Mouse (Mus musculus): ENCODE measurements around the gene Cdadc1. TPM values are rescaled to one million over a fixed set of nuclear protein-coding genes. Genes with fewer than 3 reads are reported as not detected.

Cdadc1 gene
- polyA plus RNA-seq, 1 experiment, result 17.8 TPM

DNA sequence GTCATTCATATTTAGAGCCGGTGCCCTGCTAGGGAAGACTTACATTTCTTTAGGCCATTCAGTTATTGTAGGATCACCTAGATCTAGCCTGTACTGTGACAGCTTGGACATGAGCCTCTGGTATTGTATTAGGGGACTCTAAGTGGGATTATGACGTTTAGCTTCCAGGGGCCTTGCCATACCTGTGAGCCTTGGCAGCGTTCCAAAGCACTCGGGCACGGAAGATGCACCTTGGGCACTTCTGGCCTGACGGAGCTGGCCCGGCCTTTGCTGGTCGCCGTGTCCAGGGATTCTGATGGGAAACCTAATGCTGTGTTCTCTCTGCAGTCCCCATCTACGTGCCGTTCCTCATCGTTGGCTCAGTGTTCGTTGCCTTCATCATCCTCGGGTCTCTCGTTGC is 31.5 kb upstream of the Cdadc1 start:
- H3K27ac ChIP-seq (ENCODE audit: insufficient read depth, low read length), result no peak overlapping the region
- no peaks in the 10 kb centered on the region for H3K9me3 ChIP-seq (replicated peaks; ENCODE audit: control insufficient read depth, insufficient read depth, low read length, poor library complexity, severe bottlenecking)
- H3K9ac ChIP-seq (ENCODE audit: low read depth, poor library complexity, severe bottlenecking), result no peak overlapping the region
- TF ChIP-seq POLR2A (IDR thresholded peaks at IDR 0.05; ENCODE audit: insufficient read depth, low read length) (no peak), CTCF (IDR thresholded peaks at IDR 0.05; ENCODE audit: low read depth, low read length) (no peak), EP300 (IDR thresholded peaks at IDR 0.05; ENCODE audit: insufficient read depth, low read depth, low read length) (no peak)
- H3K4me3 ChIP-seq (ENCODE audit: low read depth, low read length), result no peak overlapping the region
- no peaks in the 10 kb centered on the region for H3K36me3 ChIP-seq (ENCODE audit: control insufficient read depth, insufficient read depth, low read length, poor library complexity, severe bottlenecking)
- H3K4me1 ChIP-seq (ENCODE audit: control insufficient read depth, insufficient read depth, low read length), result peaks cover 2% of the 10 kb centered on the region
- H3K27me3 ChIP-seq (ENCODE audit: control insufficient read depth, insufficient read depth, low read length, poor library complexity, severe bottlenecking), result no peaks in the 10 kb centered on the region; the same call in 1 of the 2 replicates

DNA sequence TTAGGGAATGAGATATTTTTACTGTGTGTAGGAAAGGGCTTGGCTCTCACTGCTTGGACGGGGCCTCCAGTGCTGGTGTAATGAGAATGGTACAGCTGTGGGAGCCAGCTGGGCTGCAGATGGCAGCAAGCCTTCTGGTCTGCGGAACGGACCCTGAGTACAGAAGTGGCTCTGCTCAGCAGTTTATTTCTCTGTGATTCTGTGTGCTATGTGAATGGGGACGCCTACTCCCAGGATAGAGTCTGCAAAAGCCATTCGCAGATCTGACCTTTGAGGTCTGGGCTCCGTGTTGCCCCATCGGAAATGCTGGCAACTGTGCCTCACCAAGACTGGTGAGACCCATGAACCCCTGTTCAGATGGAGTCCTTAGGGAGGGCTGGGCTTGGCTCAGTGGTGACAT is 30.1 kb upstream of the Cdadc1 start:
- no peak overlapping the region for H3K27ac ChIP-seq (ENCODE audit: insufficient read depth, low read length)

DNA sequence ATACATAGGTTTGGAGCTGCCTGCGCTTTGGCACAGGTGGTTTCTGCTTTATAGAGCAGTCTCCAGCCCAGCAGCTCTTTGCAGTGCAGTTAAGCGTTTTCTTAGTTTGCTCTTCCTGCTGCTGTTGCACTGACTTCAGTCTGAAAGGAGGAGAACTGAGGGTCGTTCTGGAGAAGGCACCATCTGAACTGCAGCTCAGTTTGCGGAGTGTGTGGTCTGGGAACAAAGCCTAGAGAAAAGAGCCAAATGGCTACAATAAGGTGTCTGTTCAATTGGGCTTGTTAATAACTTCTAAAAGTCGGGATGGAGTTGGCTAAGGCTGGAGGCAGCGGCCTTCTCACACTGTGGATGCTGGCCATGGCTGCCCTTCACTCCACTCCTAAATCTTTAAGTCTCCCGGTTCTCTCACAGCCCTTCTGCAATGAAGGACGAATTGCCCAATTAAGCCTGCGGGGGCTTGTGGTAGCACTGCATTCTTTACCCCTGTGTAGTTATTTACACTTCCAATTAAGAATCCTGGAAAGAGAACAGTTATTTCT is 29.5 kb upstream of the Cdadc1 start:
- no peak overlapping the region for H3K9ac ChIP-seq (ENCODE audit: low read depth, poor library complexity, severe bottlenecking)
- no peaks in the 10 kb centered on the region for H3K9me3 ChIP-seq (replicated peaks; ENCODE audit: control insufficient read depth, insufficient read depth, low read length, poor library complexity, severe bottlenecking)
- no peaks in the 10 kb centered on the region for H3K36me3 ChIP-seq (ENCODE audit: control insufficient read depth, insufficient read depth, low read length, poor library complexity, severe bottlenecking)
- no peak for TF ChIP-seq CTCF (IDR thresholded peaks at IDR 0.05; ENCODE audit: low read depth, low read length)
- TF ChIP-seq EP300 (IDR thresholded peaks at IDR 0.05; ENCODE audit: insufficient read depth, low read depth, low read length), result no peak
- no peak for TF ChIP-seq POLR2A (IDR thresholded peaks at IDR 0.05; ENCODE audit: insufficient read depth, low read length)
- no peak overlapping the region for H3K4me3 ChIP-seq (ENCODE audit: low read depth, low read length)
- H3K27ac ChIP-seq (ENCODE audit: insufficient read depth, low read length), result no peak overlapping the region
- H3K27me3 ChIP-seq (ENCODE audit: control insufficient read depth, insufficient read depth, low read length, poor library complexity, severe bottlenecking), result no peaks in the 10 kb centered on the region; the same call in 1 of the 2 replicates
- peaks cover 2% of the 10 kb centered on the region for H3K4me1 ChIP-seq (ENCODE audit: control insufficient read depth, insufficient read depth, low read length)

More for the DNA sequence above, 30.1 kb upstream of the Cdadc1 start:
- no peak overlapping the region for H3K4me3 ChIP-seq (ENCODE audit: low read depth, low read length)
- no peak overlapping the region for H3K9ac ChIP-seq (ENCODE audit: low read depth, poor library complexity, severe bottlenecking)
- H3K9me3 ChIP-seq (replicated peaks; ENCODE audit: control insufficient read depth, insufficient read depth, low read length, poor library complexity, severe bottlenecking), result no peaks in the 10 kb centered on the region
- H3K4me1 ChIP-seq (ENCODE audit: control insufficient read depth, insufficient read depth, low read length), result peaks cover 2% of the 10 kb centered on the region
- no peaks in the 10 kb centered on the region; the same call in 1 of the 2 replicates for H3K27me3 ChIP-seq (ENCODE audit: control insufficient read depth, insufficient read depth, low read length, poor library complexity, severe bottlenecking)
- no peak for TF ChIP-seq EP300 (IDR thresholded peaks at IDR 0.05; ENCODE audit: insufficient read depth, low read depth, low read length)
- TF ChIP-seq CTCF (IDR thresholded peaks at IDR 0.05; ENCODE audit: low read depth, low read length), result no peak
- TF ChIP-seq POLR2A (IDR thresholded peaks at IDR 0.05; ENCODE audit: insufficient read depth, low read length), result no peak
- no peaks in the 10 kb centered on the region for H3K36me3 ChIP-seq (ENCODE audit: control insufficient read depth, insufficient read depth, low read length, poor library complexity, severe bottlenecking)

GRCm38 (mm10) chr14:59626711-59627110 is 29.0 kb upstream of the Cdadc1 start:
- no peaks in the 10 kb centered on the region; the same call in 1 of the 2 replicates for H3K27me3 ChIP-seq (ENCODE audit: control insufficient read depth, insufficient read depth, low read length, poor library complexity, severe bottlenecking)

DNA sequence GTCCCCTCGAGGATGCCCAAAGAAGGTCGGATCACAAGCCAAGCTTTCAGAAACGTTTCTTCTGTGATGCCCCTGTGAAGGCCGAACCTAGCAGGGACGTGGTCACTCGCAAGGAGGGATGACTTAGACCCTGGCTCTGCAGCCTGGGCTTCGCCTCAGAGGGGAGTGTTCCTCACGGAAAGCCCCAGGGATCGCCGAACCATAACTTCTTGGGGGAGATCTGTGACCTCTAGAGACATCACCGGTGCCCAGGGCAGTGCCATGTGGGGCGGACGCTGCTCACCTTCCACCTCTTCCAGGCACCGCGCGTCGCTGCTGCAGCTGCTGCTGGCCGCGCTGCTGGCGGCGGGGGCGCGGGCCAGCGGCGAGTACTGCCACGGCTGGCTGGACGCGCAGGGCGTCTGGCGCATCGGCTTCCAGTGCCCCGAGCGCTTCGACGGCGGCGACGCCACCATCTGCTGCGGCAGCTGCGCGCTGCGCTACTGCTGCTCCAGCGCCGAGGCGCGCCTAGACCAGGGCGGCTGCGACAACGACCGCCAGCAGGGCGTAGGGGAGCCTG is 28.1 kb upstream of the Cdadc1 start:
- Histone ChIP-seq H3K27ac (ENCODE audit: insufficient read depth, low read length) (no peak overlapping the region), H3K27me3 (ENCODE audit: control insufficient read depth, insufficient read depth, low read length, poor library complexity, severe bottlenecking) (no peaks in the 10 kb centered on the region; the same call in 1 of the 2 replicates), H3K9ac (ENCODE audit: low read depth, poor library complexity, severe bottlenecking) (peak overlapping the region; percentile 46), H3K4me3 (ENCODE audit: low read depth, low read length) (peak overlapping the region; percentile 60), H3K4me1 (ENCODE audit: control insufficient read depth, insufficient read depth, low read length) (peaks cover 2% of the 10 kb centered on the region), H3K9me3 (replicated peaks; ENCODE audit: control insufficient read depth, insufficient read depth, low read length, poor library complexity, severe bottlenecking) (no peaks in the 10 kb centered on the region), H3K36me3 (ENCODE audit: control insufficient read depth, insufficient read depth, low read length, poor library complexity, severe bottlenecking) (no peaks in the 10 kb centered on the region)
- TF ChIP-seq CTCF (IDR thresholded peaks at IDR 0.05; ENCODE audit: low read depth, low read length) (no peak), POLR2A (IDR thresholded peaks at IDR 0.05; ENCODE audit: insufficient read depth, low read length) (no peak), EP300 (IDR thresholded peaks at IDR 0.05; ENCODE audit: insufficient read depth, low read depth, low read length) (no peak)

More at GRCm38 (mm10) chr14:59626711-59627110, 29.0 kb upstream of the Cdadc1 start:
- 0 out of 2 replicates have a peak overlapping the region, but pooled peaks have one; percentile 46 for H3K9ac ChIP-seq (ENCODE audit: low read depth, poor library complexity, severe bottlenecking)
- no peak for TF ChIP-seq POLR2A (IDR thresholded peaks at IDR 0.05; ENCODE audit: insufficient read depth, low read length)
- TF ChIP-seq CTCF (IDR thresholded peaks at IDR 0.05; ENCODE audit: low read depth, low read length), result no peak
- no peak for TF ChIP-seq EP300 (IDR thresholded peaks at IDR 0.05; ENCODE audit: insufficient read depth, low read depth, low read length)
- H3K9me3 ChIP-seq (replicated peaks; ENCODE audit: control insufficient read depth, insufficient read depth, low read length, poor library complexity, severe bottlenecking), result no peaks in the 10 kb centered on the region
- no peaks in the 10 kb centered on the region for H3K36me3 ChIP-seq (ENCODE audit: control insufficient read depth, insufficient read depth, low read length, poor library complexity, severe bottlenecking)
- no peak overlapping the region for H3K4me3 ChIP-seq (ENCODE audit: low read depth, low read length)
- H3K27ac ChIP-seq (ENCODE audit: insufficient read depth, low read length), result no peak overlapping the region
- peaks cover 2% of the 10 kb centered on the region for H3K4me1 ChIP-seq (ENCODE audit: control insufficient read depth, insufficient read depth, low read length)

- H3K9me3 ChIP-seq (replicated peaks; ENCODE audit: control insufficient read depth, insufficient read depth, low read length, poor library complexity, severe bottlenecking), result no peaks in the 10 kb centered on the region
- H3K27me3 ChIP-seq (ENCODE audit: control insufficient read depth, insufficient read depth, low read length, poor library complexity, severe bottlenecking), result no peaks in the 10 kb centered on the region; the same call in 1 of the 2 replicates
- H3K4me1 ChIP-seq (ENCODE audit: control insufficient read depth, insufficient read depth, low read length), result peaks cover 2% of the 10 kb centered on the region
- peak within 1 kb of the TSS; percentile 60 for H3K4me3 ChIP-seq (ENCODE audit: low read depth, low read length)
- no peak within 1 kb of the TSS for H3K27ac ChIP-seq (ENCODE audit: insufficient read depth, low read length)
- TF ChIP-seq EP300 (IDR thresholded peaks at IDR 0.05; ENCODE audit: insufficient read depth, low read depth, low read length) (no peak), CTCF (IDR thresholded peaks at IDR 0.05; ENCODE audit: low read depth, low read length) (peak; percentile 37), POLR2A (IDR thresholded peaks at IDR 0.05; ENCODE audit: insufficient read depth, low read length) (no peak)
- no peaks in the 10 kb centered on the region for H3K36me3 ChIP-seq (ENCODE audit: control insufficient read depth, insufficient read depth, low read length, poor library complexity, severe bottlenecking)
- peak within 1 kb of the TSS; percentile 46 for H3K9ac ChIP-seq (ENCODE audit: low read depth, poor library complexity, severe bottlenecking)
These were observed 27.5 kb upstream of the Cdadc1 start, which contains the start of gene Shisa2 for GRCm38 (mm10) chr14:59625158-59625805. Shisa2 (plus strand) TSS chr14:59625308.

Measured in ES-Bruce4 (cell line).